Mouse (Mus musculus) liver, postnatal 0 days (tissue): ENCODE measurements around the gene Pafah1b1. TPM values are rescaled to one million over a fixed set of nuclear protein-coding genes. Genes with fewer than 3 reads are reported as not detected.

Experiments
- ATAC-seq: fragments of 200-750 bp; cut with Nextera tagmentation; 2 replicates; pipeline ENCODE4 v1.8.0; 2017; ENCODE audit warnings: mild to moderate bottlenecking, moderate library complexity
- DNase-seq: peaks from one replicate; pipeline ENCODE4 v3.0.0-alpha.2; 2016
- H3K27ac ChIP-seq: fragments of 300-500 bp; sonication (generic); 2 replicates; pipeline ENCODE4 v1.5.1; 2014; ENCODE audit warnings: antibody characterized with exemption, moderate library complexity, mild to moderate bottlenecking, low read depth
- H3K27me3 ChIP-seq: fragments of 300-500 bp; sonication (generic); 2 replicates; pipeline ENCODE4 v1.6.1; 2014; ENCODE audit warnings: low read length, control low read depth, mixed read lengths; ENCODE audit not compliant: insufficient read depth
- H3K36me3 ChIP-seq: fragments of 300-500 bp; sonication (generic); replicated peaks from 2 replicates; pipeline ENCODE4 v1.6.1; 2014; ENCODE audit warnings: mild to moderate bottlenecking, control low read depth, low read length, moderate library complexity, mixed read lengths; ENCODE audit not compliant: insufficient read depth
- H3K4me1 ChIP-seq: fragments of 300-500 bp; sonication (generic); 2 replicates; pipeline ENCODE4 v1.6.1; 2014; ENCODE audit warnings: antibody characterized with exemption, mild to moderate bottlenecking, control low read depth; ENCODE audit not compliant: insufficient read depth
- H3K4me2 ChIP-seq: fragments of 300-500 bp; sonication (generic); 2 replicates; pipeline ENCODE4 v1.6.1; 2014; ENCODE audit warnings: low read depth, mild to moderate bottlenecking, low read length, moderate library complexity, mixed read lengths
- H3K4me3 ChIP-seq: fragments of 300-500 bp; sonication (generic); 2 replicates; pipeline ENCODE4 v1.5.1; 2014; ENCODE audit warnings: low read depth, low read length
- H3K9ac ChIP-seq: fragments of 300-500 bp; sonication (generic); replicated peaks from 2 replicates; pipeline ENCODE4 v1.6.1; 2014; ENCODE audit warnings: mild to moderate bottlenecking, moderate library complexity
- H3K9me3 ChIP-seq: fragments of 300-500 bp; sonication (generic); 2 replicates; pipeline ENCODE4 v1.6.1; 2016; ENCODE audit warnings: mild to moderate bottlenecking, control low read depth, low read length, mixed read lengths
- CTCF ChIP-seq: sonication (generic); IDR thresholded peaks from 2 replicates; pipeline ENCODE4 v1.5.1; 2016; ENCODE audit warnings: antibody characterized with exemption, low read depth
- EP300 ChIP-seq: IDR thresholded peaks from 2 replicates; pipeline ENCODE4 v1.6.1; 2016; ENCODE audit warnings: antibody characterized with exemption, low read depth, mild to moderate bottlenecking
- WGBS: fragments of 180-500 bp; shearing (Covaris S2); extraction: QIAGEN DNeasy Blood & Tissue Kit; methylation state at CpG from one replicate; pipeline ENCODE4 v1.1.7; 2014; ENCODE audit not compliant: insufficient replicate concordance; 5-methylcytosine and 5-hydroxymethylcytosine counted together
- polyA plus RNA-seq: library from polyadenylated mRNA; unstranded; fragments of >200 nt; fragmentation: Nextera tagmentation; extraction: Ambion mirVana; gene quantifications from 2 replicates; pipeline ENCODE4 v1.2.1, GENCODE M21; 2015

The Pafah1b1 gene
- polyA plus RNA-seq, 1 experiment from 2014 or later = 24.1 TPM

GRCm38 (mm10) chr11:74708781-74709180 lies 15.7 kb downstream of the Pafah1b1 start:
- ATAC-seq = no peak
- H3K4me2 ChIP-seq = no peak overlapping the region
- 0 out of 2 replicates have a peak, but pooled peaks cover 6% of the 10 kb centered on the region for H3K36me3 ChIP-seq
- H3K9ac ChIP-seq = no peak overlapping the region
- no peak overlapping the region for H3K27ac ChIP-seq
- H3K27me3 ChIP-seq = no peaks in the 10 kb centered on the region
- whole genome bisulfite sequencing = 43% methylated on average over 1 of the region's 1 CpGs
- H3K9me3 ChIP-seq = no peaks in the 10 kb centered on the region
- TF ChIP-seq CTCF (no peak), EP300 (no peak)
- H3K4me1 ChIP-seq = no peaks in the 10 kb centered on the region; the same call in 1 of the 2 replicates
- no peak for DNase-seq
- H3K4me3 ChIP-seq = no peak overlapping the region

- Histone ChIP-seq H3K27ac (no peak overlapping the region; the same call in 1 of the 2 replicates), H3K4me1 (no peaks in the 10 kb centered on the region; the same call in 1 of the 2 replicates), H3K4me2 (no peak overlapping the region), H3K9me3 (no peaks in the 10 kb centered on the region), H3K9ac (no peak overlapping the region), H3K4me3 (no peak overlapping the region), H3K36me3 (peaks cover 5% of the 10 kb centered on the region), H3K27me3 (no peaks in the 10 kb centered on the region)
- WGBS = 72% methylated on average over 2 of the region's 2 CpGs
- ATAC-seq (no peak), DNase-seq (no peak)
- TF ChIP-seq EP300 (no peak), CTCF (no peak)
Measured at GRCm38 (mm10) chr11:74704068-74704467, 20.4 kb downstream of the Pafah1b1 start.

DNA sequence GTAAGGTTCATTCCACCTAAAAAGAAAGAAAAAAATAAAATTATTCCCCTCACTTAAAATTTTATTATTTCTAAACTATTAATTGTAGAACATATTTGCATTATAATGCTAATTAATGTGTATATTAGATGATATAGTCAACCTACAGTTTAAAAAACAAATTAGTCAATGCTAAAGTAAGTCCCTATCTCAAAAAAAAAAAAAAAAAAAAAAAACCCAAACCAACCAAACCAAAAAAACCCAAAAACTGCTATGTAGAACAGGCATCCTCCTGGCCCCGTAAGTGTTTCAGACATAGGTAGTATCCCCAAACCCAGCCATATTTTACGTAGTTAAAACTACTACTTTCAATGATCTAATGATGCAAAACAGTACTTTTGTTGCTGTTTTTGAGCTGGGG lies 25.0 kb downstream of the Pafah1b1 start:
- H3K4me3 ChIP-seq = no peak overlapping the region
- H3K27ac ChIP-seq = no peak overlapping the region
- no peak for ATAC-seq
- no peak for DNase-seq
- WGBS = 97% methylated on average over 2 of the region's 2 CpGs
- no peaks in the 10 kb centered on the region for H3K4me1 ChIP-seq
- no peaks in the 10 kb centered on the region for H3K9me3 ChIP-seq
- no peak overlapping the region for H3K4me2 ChIP-seq
- no peak overlapping the region for H3K9ac ChIP-seq
- no peaks in the 10 kb centered on the region for H3K27me3 ChIP-seq
- TF ChIP-seq EP300 (no peak), CTCF (no peak)
- peaks cover 27% of the 10 kb centered on the region for H3K36me3 ChIP-seq

DNA sequence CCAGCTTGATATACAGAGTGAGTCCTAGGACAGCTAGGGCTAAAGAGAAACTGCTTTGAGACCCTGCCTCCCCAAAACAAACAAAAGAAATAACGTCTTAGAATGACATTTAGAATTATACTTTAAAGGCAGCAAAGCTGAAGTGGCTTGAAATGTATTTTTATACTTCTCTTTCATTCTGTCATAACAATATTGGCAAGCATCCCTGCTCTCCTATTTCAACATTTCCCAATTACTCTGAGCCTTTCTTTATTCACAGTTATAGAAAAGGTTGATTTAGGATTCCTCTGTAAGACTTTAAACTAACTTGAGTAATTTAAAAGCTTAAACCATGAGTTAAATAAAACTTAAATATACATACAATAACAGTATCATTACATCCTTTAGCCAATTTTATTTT lies 32.3 kb downstream of the Pafah1b1 start:
- 91% methylated on average over 1 of the region's 1 CpGs for WGBS
- Histone ChIP-seq H3K9ac (no peak overlapping the region), H3K9me3 (no peaks in the 10 kb centered on the region), H3K27ac (no peak overlapping the region), H3K27me3 (no peaks in the 10 kb centered on the region), H3K4me3 (no peak overlapping the region), H3K36me3 (peaks cover 44% of the 10 kb centered on the region), H3K4me1 (no peaks in the 10 kb centered on the region), H3K4me2 (no peak overlapping the region)
- no peak for TF ChIP-seq CTCF
- no peak for TF ChIP-seq EP300
- DNase-seq = no peak
- no peak for ATAC-seq

DNA sequence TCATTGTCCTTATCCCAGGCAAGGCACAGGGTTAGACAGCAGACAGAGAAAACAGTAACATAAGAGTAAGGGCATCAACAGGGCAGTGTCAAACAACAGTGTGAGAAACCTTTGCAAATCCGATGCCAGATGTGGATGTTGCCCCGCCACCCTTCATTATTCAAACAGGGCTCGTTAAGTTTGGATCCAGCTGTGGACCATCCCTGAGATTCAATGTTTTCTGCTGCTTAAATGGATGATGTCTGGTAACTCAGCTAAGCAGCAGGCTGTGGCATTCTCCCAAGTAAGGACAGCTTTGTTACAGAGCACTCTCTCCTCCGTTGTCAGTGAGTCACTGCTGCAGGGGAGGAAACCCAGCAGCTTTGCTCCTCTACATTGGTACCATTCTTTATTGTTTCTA lies 49.3 kb downstream of the Pafah1b1 start:
- DNase-seq = no peak
- Histone ChIP-seq H3K4me3 (no peak overlapping the region), H3K27me3 (no peaks in the 10 kb centered on the region), H3K9ac (no peak overlapping the region), H3K4me1 (peaks cover 4% of the 10 kb centered on the region; the same call in 1 of the 2 replicates), H3K9me3 (no peaks in the 10 kb centered on the region), H3K36me3 (peaks cover 58% of the 10 kb centered on the region), H3K27ac (no peak overlapping the region), H3K4me2 (no peak overlapping the region)
- no peak for ATAC-seq
- TF ChIP-seq CTCF (no peak), EP300 (no peak)
- WGBS = 89% methylated on average over 4 of the region's 4 CpGs

DNA sequence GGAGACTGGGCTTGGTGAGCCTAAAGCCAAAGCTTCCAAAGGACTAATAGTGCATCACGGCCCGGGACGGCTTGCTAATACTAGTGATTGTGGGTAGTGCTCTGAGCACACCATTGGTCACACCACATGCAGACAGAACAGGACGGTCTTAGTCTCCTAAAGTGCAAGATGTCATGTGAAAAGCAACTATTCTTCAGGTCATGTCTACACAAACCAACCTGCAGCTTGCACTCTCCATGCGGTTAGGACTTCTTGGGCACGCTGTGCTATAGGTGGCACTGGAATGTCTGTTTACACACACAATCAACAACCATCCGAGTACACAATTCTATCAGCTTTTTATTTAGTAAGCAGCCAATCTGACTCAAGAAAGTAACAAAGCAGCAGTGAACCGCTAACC lies 49.8 kb downstream of the Pafah1b1 start:
- ATAC-seq = no peak
- Histone ChIP-seq H3K27ac (no peak overlapping the region), H3K9ac (no peak overlapping the region), H3K4me3 (no peak overlapping the region), H3K4me2 (no peak overlapping the region), H3K36me3 (peaks cover 56% of the 10 kb centered on the region), H3K9me3 (no peaks in the 10 kb centered on the region), H3K4me1 (peaks cover 4% of the 10 kb centered on the region; the same call in 1 of the 2 replicates), H3K27me3 (no peaks in the 10 kb centered on the region)
- TF ChIP-seq EP300 = no peak
- no peak for TF ChIP-seq CTCF
- 92% methylated on average over 8 of the region's 8 CpGs for WGBS
- no peak for DNase-seq

DNA sequence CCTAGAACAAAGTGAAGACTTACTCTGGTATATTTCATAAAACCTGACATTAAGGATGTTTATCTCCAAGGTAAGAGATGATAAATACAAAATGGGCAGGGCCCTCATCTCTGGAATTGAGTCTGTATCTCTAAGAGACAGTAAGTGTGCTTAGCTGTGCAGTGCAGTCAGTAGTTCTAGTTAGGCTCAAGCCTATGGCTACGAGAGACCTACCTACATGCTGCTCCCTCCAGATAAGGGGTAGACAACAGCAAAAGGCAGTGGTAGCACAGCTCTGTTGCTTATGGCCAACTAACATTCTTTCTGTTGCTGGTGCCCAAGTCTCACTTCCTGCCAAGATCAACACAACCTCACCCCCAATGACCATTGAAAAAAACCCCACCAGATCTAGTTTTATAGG lies 50.9 kb downstream of the Pafah1b1 start:
- Histone ChIP-seq H3K27ac (peak overlapping the region; percentile 18; the same call in 1 of the 2 replicates), H3K4me3 (no peak overlapping the region), H3K9ac (no peak overlapping the region), H3K9me3 (no peaks in the 10 kb centered on the region), H3K4me2 (no peak overlapping the region), H3K27me3 (no peaks in the 10 kb centered on the region), H3K4me1 (peaks cover 4% of the 10 kb centered on the region; the same call in 1 of the 2 replicates), H3K36me3 (peaks cover 54% of the 10 kb centered on the region)
- 38% methylated on average over 1 of the region's 1 CpGs for WGBS
- peak; percentile 45; the same call in 1 of the 2 replicates for TF ChIP-seq EP300
- no peak for TF ChIP-seq CTCF
- DNase-seq (no peak), ATAC-seq (peak; percentile 77)
